Mouse (Mus musculus) fibroblast of lung, adult 2 months (primary cell): ENCODE data around the gene Urad.

Experiments
- DNase-seq: peaks from one replicate; pipeline ENCODE4 v3.0.0-alpha.2; 2011; ENCODE audit warnings: low read depth

Gene Urad

DNA sequence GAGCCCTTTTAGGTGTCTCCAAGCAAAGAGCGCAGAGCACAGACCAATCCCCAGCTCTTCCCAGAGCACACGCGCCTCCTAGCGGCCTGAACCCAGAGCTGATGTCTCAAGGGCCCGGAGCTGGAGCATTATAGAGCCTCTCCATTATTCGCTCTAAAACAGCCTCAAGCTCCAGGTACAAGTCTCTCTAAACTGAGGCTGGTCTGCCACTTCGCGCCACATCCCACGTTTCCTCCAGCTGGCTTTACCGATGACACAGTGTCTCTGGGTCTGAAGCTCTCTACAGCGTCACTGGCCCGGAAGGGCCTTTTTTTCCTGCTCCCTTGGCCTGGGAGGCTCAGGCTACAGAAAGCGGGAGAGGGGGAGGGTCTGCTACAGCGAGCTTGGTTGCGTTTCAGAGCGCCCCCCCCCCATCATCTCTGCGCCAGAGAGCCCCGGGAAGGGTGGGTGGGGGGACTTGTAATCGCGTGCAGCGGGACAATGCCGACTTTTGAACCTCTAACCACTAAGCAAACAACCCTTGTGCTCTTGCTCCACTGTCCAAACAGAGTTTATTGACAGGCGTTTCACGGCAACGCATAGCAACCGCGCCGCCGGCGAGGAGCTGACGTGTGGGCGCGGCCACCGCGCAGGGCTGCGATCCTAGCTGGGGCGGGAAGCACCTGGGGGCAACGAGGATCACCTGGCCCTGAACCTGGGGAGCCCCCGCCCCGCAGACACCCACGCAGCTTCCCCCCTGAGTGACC lies 22.8 kb downstream of the Urad start:
- no peak for DNase-seq

DNA sequence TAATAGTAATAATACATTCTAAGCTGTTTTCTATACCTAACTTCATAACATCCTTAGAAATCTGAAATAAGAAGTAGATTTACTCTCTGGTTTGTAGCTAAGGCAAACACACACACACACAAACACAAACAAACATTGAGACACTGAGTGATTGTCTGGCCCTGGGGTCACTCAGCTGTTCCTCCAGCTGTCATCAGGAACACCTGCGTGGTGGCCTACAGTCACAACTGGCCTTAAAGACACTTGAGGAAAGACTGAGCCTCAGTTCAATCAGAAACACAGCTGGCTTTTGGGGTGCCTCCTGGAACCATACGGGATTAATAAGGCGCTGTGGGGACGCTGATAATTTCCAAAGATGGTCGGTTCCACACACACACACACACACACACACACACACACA lies 25.0 kb downstream of the Urad start:
- no peak for DNase-seq

DNA sequence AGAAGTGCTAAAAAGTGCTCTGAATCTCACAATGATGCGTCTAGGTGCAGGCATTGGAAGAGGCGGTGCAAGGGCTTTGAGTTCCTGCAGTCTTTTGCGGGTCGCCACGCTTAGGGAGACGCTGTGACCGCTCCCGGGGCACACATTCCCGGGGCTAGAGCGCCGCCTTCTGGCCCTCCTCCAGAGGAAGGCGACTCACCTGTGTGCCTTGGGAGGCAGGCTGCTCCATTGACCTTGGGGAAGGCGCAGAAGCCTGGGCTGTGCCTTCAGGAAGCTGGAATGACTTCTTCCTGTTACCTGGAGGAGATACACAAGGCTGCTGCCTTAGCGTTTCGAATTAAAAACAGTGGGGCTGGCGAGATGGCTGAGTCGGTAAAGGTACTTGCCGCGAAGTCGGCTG lies 28.1 kb downstream of the Urad start:
- no peak for DNase-seq

DNA sequence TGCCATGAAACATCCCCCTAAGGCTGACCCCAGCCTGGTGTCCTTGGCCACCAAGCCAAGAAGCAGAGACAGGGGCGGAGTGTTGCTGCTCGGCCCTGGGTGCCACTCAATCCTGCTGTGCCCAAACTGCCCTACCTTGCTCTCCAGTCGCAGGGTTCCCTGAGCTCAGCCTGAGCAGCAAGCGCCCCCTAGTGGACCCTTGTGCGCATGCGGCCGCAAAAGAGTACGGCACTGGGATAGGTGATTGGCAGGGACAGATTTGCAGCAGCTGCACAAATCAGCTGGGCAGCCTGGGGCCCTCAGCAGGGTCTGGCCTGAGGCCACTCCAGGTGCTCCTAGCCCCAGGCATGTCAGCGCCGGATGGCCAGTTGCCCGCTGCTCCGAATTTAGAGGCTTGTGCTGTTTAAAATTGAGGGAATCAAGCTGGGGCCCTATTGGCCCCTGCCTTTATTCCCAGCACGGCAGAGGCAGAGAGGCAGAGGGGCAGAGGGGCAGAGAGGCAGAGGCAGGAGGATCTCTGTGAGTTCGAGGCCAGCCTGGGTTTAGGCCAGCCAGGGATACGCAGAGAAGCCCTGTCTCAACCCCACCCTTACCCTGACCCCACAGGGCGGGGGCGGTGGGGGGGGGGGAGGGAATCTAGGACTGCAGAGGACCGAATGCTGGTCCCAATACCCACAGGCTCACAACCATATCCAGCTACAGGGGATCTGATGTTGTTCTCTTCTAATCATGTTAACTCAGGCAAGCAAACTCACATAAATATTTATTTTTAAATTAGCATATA lies 28.9 kb downstream of the Urad start:
- no peak for DNase-seq

GRCm38 (mm10) chr5:147292506-147293120 lies 29.6 kb downstream of the Urad start:
- no peak for DNase-seq

GRCm38 (mm10) chr5:147291764-147292505 lies 30.3 kb downstream of the Urad start:
- DNase-seq = no peak

- no peak for DNase-seq
Observed at GRCm38 (mm10) chr5:147284365-147284764, 37.9 kb downstream of the Urad start.

DNA sequence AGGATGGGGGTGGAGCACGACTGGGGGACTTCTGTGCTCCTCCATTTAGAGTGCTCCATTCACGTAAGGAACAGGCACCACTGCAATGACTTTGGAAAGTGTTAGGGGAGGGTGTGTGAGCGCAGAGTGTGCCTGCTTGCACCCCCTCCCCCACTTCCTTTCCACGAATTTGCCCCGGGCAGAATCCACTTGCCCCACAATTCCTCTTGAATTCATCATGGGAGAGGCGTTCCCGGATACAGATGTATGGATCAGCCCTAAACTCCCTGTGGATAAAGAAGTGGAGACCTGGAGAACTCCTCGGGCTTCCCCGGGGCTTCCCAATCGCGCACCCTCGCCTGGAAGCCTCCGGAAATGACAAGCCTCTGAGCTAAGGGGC lies 44.7 kb downstream of the Urad start:
- DNase-seq = no peak

DNA sequence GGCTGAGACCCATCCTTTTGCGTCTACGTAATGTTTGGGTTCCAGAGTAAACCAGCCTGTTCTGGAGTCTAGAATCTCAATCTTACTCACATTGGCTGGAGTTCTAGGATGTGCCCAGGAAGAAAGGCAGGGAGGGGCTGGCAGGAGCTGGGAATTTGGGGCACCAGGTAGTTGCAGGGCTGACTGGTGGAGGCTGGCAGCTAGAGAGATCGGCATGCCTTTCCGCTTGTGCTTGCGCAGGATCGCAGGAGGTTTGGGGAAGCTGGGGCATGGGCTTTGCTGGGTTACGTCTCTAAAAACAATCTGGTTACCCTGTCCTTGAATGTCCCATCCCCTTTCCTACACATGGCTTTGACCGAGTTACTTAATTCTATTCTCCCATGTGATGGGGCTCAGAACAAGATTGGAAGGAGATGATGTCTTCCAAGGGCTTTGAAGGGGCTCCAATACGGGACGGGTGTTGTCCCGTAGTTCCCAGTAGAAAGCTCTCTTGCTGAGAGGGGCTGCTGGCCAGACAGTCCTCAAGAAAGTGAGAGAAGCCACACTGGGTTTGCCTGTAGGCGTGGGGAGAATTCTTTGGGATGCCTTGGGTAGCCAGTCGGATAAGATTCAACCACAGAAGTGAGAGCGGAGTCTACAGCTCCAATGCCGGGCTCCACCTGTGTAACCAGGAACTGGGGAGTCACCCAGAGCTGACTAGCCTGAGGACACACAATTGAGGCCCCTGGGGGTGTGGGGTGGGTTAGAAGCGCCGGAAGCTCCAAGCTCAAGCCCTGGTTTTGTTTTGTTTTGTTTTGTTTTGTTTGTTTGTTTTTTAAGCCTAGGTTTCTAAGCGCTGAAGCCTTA lies 45.3 kb downstream of the Urad start:
- no peak for DNase-seq

GRCm38 (mm10) chr5:147275761-147276160 lies 46.5 kb downstream of the Urad start:
- DNase-seq = no peak

- no peak for DNase-seq
Observed at GRCm38 (mm10) chr5:147274174-147275141, 47.8 kb downstream of the Urad start.

GRCm38 (mm10) chr5:147272808-147273345 lies 49.4 kb downstream of the Urad start:
- no peak for DNase-seq

DNA sequence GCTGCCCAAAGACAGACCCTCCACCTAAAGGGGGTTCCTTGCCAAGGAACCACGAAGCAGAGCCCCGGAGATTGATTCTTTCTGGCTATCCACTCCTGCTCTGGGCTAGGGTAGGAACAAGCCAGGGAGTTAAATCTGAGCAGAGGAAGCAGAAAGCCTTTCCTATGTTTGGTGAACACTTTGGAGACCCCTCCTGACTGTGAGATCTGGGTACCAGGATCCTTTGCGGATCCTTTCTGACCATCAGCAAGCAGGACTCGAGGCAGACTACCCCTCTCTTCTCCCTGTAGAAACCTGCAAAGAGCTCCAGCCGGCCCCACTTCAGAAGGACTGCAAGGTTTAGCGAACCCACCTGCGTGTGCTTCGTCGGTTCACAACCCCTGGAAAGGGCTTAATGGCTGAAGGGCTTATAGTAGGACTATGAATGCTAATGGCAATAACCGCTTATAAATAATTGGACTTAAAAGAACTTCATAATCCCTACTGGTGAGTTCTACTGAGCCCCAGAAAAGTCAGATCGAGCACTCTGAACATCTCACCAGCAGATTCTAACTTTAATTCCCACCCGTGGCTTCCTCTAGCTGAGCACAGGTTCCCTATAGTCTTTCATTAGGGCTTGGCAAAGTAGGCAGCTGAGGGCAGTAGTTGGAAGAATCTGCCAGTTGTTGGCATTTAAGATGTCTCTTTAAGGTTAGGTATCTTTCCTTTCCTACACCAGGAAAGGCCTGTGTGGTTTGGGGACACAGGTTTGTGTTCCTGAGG lies 50.0 kb downstream of the Urad start:
- no peak for DNase-seq

- DNase-seq = no peak
Observed at GRCm38 (mm10) chr5:147270673-147271655, 51.3 kb downstream of the Urad start.

DNA sequence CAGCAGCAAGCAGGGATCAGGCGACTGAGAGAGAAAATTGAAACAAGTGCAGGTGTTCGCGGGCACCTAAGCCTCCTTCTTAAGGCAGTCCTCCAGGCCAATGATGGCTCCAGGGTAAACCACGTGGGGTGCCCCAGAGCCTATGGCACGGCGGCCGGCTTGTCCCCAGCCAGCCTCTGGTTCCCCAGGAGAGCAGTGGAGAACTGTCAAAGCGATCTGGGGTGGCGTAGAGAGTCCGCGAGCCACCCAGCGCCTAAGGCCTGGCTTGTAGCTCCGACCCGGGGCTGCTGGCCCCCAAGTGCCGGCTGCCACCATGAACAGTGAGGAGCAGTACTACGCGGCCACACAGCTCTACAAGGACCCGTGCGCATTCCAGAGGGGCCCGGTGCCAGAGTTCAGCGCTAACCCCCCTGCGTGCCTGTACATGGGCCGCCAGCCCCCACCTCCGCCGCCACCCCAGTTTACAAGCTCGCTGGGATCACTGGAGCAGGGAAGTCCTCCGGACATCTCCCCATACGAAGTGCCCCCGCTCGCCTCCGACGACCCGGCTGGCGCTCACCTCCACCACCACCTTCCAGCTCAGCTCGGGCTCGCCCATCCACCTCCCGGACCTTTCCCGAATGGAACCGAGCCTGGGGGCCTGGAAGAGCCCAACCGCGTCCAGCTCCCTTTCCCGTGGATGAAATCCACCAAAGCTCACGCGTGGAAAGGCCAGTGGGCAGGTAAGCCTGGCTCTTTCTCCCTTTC lies 52.1 kb downstream of the Urad start, which contains the start of gene Pdx1:
Pdx1 (plus strand) TSS at position 34 of the 747 bp plus-strand sequence.
- no peak for DNase-seq

- DNase-seq = no peak
Observed at GRCm38 (mm10) chr5:147269371-147269770, 52.9 kb downstream of the Urad start.

- no peak for DNase-seq
Observed at GRCm38 (mm10) chr5:147268728-147269127, 53.5 kb downstream of the Urad start.
